Mouse (Mus musculus): ENCODE measurements around the gene Jam2.

DNA sequence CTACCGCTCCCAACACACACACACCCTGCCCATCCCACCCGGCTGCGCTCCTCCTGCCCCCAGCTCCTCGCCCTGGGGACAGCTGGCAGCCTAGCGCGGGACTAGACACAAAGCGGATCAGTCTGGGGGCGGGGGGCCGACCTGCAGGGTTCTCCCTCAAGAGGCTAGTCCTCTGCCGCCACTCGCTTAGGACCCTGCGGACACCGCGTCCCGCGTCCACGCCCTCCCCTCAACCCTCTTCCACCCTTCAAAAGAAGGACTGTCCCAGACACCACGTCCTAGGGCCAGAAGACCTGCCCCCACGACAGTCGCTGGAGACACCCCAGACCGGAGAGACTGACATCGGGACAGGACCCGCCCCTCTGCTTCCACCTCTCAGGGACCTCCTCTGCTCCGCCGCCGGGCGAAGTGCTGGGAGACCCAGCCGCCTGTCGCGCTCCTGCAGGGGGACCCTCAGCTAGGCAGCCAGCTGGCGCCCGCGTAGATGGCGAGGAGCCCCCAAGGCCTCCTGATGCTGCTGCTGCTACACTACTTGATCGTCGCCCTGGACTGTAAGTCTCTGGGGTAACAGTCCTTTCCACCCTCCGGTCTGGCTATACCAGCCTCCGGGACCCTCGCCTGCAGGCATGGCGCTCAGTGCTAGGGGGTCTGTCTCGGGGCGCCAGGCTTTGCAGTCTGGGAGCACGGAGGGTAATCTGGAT, at the start of gene Jam2:
- TF ChIP-seq CTCF (conservative IDR thresholded peaks at IDR 0.05; ENCODE audit: insufficient read depth, insufficient read length, low read depth, low read length) (no peak), POLR2A (IDR thresholded peaks at IDR 0.05; ENCODE audit: low read depth, low read length) (no peak)
